17 mouse cellular contexts compared by ENCODE assay signal in the genomic region with DNA sequence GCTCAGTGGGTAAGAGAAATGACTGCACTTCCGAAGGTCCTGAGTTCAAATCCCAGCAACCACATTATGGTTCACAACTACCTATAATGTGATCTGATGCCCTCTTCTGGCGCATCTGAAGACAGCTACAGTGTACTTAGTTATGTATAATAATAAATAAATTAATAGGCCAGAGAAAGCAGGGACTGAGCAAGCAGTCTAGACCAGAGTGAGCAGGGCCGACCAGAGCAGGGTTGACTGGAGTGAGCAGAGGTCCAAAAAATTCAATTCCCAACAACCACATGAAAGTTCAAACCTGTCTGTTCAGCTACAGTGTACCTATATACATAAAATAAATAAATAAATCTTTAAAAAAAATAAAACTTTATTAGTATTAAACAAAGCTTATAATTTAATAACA. TPM values are rescaled to one million over a fixed set of nuclear protein-coding genes. Genes with fewer than 3 reads are reported as not detected.
"Had no signal": no experiment of that assay in that cellular context is flagged by ENCODE, and none has a peak within 500 bp of the region (broad histone marks: within the 10 kb centered on the region; RNA-seq: fewer than 3 reads in every experiment).

No protein-coding gene starts in this region.

- DNase-seq: kidney, adult 11 months; layer of hippocampus, postnatal 36 days; liver, embryonic 13.5 days; liver, postnatal 0 days; lung, postnatal 14 days; right cerebral cortex, postnatal 4 days; spleen, adult 18-20 months; thymus, adult 18-20 months; thymus, postnatal 14 days had no signal

- H3K4me1 ChIP-seq: limb, embryonic 13.5 days; liver, embryonic 13.5 days; lung, embryonic 15.5 days; megakaryocyte, embryonic 14.5 days; midbrain, embryonic 13.5 days had no signal

- H3K27me3 ChIP-seq: limb, embryonic 13.5 days; liver, embryonic 13.5 days; lung, embryonic 15.5 days; megakaryocyte, embryonic 14.5 days; midbrain, embryonic 13.5 days had no signal

- H3K9ac ChIP-seq: limb, embryonic 13.5 days; liver, embryonic 13.5 days; liver, postnatal 0 days; lung, embryonic 15.5 days; midbrain, embryonic 13.5 days had no signal

- H3K36me3 ChIP-seq: limb, embryonic 13.5 days; liver, embryonic 13.5 days; lung, embryonic 15.5 days; midbrain, embryonic 13.5 days had no signal

- ATAC-seq: liver, postnatal 0 days had no signal

- H3K4me2 ChIP-seq: limb, embryonic 13.5 days; liver, embryonic 13.5 days; lung, embryonic 15.5 days; midbrain, embryonic 13.5 days had no signal

- H3K9me3 ChIP-seq: limb, embryonic 13.5 days; liver, embryonic 13.5 days; lung, embryonic 15.5 days; megakaryocyte, embryonic 14.5 days; midbrain, embryonic 13.5 days had no signal

- H3K4me3 ChIP-seq: limb, embryonic 13.5 days; liver, embryonic 13.5 days; lung, embryonic 15.5 days; megakaryocyte, embryonic 14.5 days; midbrain, embryonic 13.5 days had no signal

- H3K27ac ChIP-seq: kidney, postnatal 0 days; limb, embryonic 13.5 days; liver, embryonic 13.5 days; lung, embryonic 15.5 days; macrophage; midbrain, embryonic 13.5 days had no signal

RNA-seq across cellular contexts. Expression of gene Pdc, which starts 52.2 kb away (rescaled TPM):
- polyA plus RNA-seq: kidney, postnatal 0 days; limb, embryonic 13.5 days; liver, embryonic 13.5 days; liver, postnatal 0 days; lung, embryonic 15.5 days; macrophage; midbrain, embryonic 13.5 days; neural tube, embryonic 14.5 days; stomach, embryonic 14.5 days had no signal
